8 mouse cellular contexts compared by ENCODE assay signal in genomic region chr5:125139669-125140068, GRCm38 (mm10). TPM values are rescaled to one million over a fixed set of nuclear protein-coding genes. Genes with fewer than 3 reads are reported as not detected.
DNase-seq lines count a peak whose midpoint lies in the region; ATAC-seq and TF ChIP-seq lines count a peak whose summit lies in the region.

No protein-coding gene starts in this region.

- intact Hi-C loops in heart, adult 2 months (cut with DNase I), result loop anchor here (2.0 kb wide), 1 partner anchor 19 kb away; no protein-coding TSS in a partner anchor
- intact Hi-C loops in heart, postnatal 36 days (cut with DNase I), result loop anchor here (2.0 kb wide), 1 partner anchor 33 kb away; no protein-coding TSS in a partner anchor
- intact Hi-C loops in gastrocnemius, postnatal 14 days (cut with DNase I; ENCODE audit: low total_unique reads), result no loop called here

- 0 out of 2 replicates have a peak, but pooled peaks have one; percentile 2 for TF ChIP-seq EP300 in heart, adult 2 months (IDR thresholded peaks at IDR 0.05; ENCODE audit: insufficient read depth, low read depth, low read length)
- no peak for TF ChIP-seq EP300 in liver, postnatal 0 days (IDR thresholded peaks at IDR 0.05; ENCODE audit: low read depth)

- H3K36me3 ChIP-seq in heart, adult 2 months (ENCODE audit: control insufficient read depth, insufficient read depth, low read length), result no peaks in the 10 kb centered on the region
- H3K36me3 ChIP-seq in C2C12 (ENCODE audit: control insufficient read depth, insufficient read depth), result no peaks in the 10 kb centered on the region
- H3K36me3 ChIP-seq in heart, embryonic 16.5 days (ENCODE audit: control insufficient read depth, insufficient read depth), result no peaks in the 10 kb centered on the region
- H3K36me3 ChIP-seq in liver, postnatal 0 days (replicated peaks; ENCODE audit: insufficient read depth, low read length), result no peaks in the 10 kb centered on the region

- H3K4me2 ChIP-seq in heart, embryonic 16.5 days (ENCODE audit: low read depth, low read length), result peak overlapping the region; percentile 68
- peak overlapping the region; percentile 50; the same call in 1 of the 2 replicates for H3K4me2 ChIP-seq in liver, postnatal 0 days (ENCODE audit: low read depth, low read length)

- H3K9ac ChIP-seq in heart, adult 2 months (ENCODE audit: low read depth, low read length), result peak overlapping the region; percentile 65
- H3K9ac ChIP-seq in heart, embryonic 16.5 days (ENCODE audit: low read length), result peak overlapping the region; percentile 66
- no peak overlapping the region for H3K9ac ChIP-seq in liver, postnatal 0 days (replicated peaks)

- H3K27ac ChIP-seq in heart, adult 2 months, result peak overlapping the region; percentile 98
- H3K27ac ChIP-seq in heart, embryonic 16.5 days (ENCODE audit: low read length), result peak overlapping the region; percentile 93
- 0 out of 2 replicates have a peak overlapping the region, but pooled peaks have one; percentile 83 for H3K27ac ChIP-seq in liver, postnatal 0 days (ENCODE audit: low read depth)

- DNase-seq in heart, adult 2 months, result no peak
- DNase-seq in heart, postnatal 36 days, result no peak
- DNase-seq in liver, postnatal 0 days, result no peak
- DNase-seq in gastrocnemius, postnatal 14 days, result no peak
- DNase-seq in right cerebral cortex, adult 18-20 months, result no peak

- peak overlapping the region; percentile 60; the same call in 1 of the 2 replicates for H3K4me3 ChIP-seq in heart, adult 2 months
- H3K4me3 ChIP-seq in C2C12 (ENCODE audit: insufficient read depth, poor library complexity, severe bottlenecking), result peak overlapping the region; percentile 42
- peak overlapping the region; percentile 45 for H3K4me3 ChIP-seq in heart, embryonic 16.5 days (ENCODE audit: low read length)
- no peak overlapping the region for H3K4me3 ChIP-seq in liver, postnatal 0 days (ENCODE audit: low read depth, low read length)

- ATAC-seq in heart, embryonic 16.5 days (replicated peaks; ENCODE audit: extremely low read depth, insufficient read depth, low FRiP score), result no peak
- no peak for ATAC-seq in liver, postnatal 0 days
- no peak for ATAC-seq in activated CD4-positive, CD25-positive, alpha-beta regulatory T cell, adult 4 months

- WGBS in heart, adult 2 months, result 55% methylated on average over 5 of the region's 5 CpGs
- WGBS in heart, embryonic 16.5 days, result 64% methylated on average over 5 of the region's 5 CpGs
- WGBS in liver, postnatal 0 days (ENCODE audit: insufficient replicate concordance), result 81% methylated on average over 5 of the region's 5 CpGs

- peaks cover 47% of the 10 kb centered on the region for H3K4me1 ChIP-seq in heart, adult 2 months (ENCODE audit: control insufficient read depth, insufficient read depth, low read length)
- H3K4me1 ChIP-seq in heart, embryonic 16.5 days (ENCODE audit: control insufficient read depth, insufficient read depth, low read length), result peaks cover 84% of the 10 kb centered on the region
- H3K4me1 ChIP-seq in liver, postnatal 0 days (ENCODE audit: insufficient read depth), result peaks cover 43% of the 10 kb centered on the region

- no peaks in the 10 kb centered on the region for H3K27me3 ChIP-seq in heart, adult 2 months (ENCODE audit: control insufficient read depth, insufficient read depth, low read length)
- H3K27me3 ChIP-seq in C2C12 (ENCODE audit: control insufficient read depth, insufficient read depth, insufficient read length), result no peaks in the 10 kb centered on the region
- H3K27me3 ChIP-seq in heart, embryonic 16.5 days (ENCODE audit: control insufficient read depth, insufficient read depth, low read length), result no peaks in the 10 kb centered on the region
- H3K27me3 ChIP-seq in liver, postnatal 0 days (ENCODE audit: insufficient read depth, low read length), result no peaks in the 10 kb centered on the region

- H3K9me3 ChIP-seq in heart, embryonic 16.5 days (replicated peaks; ENCODE audit: control insufficient read depth, low read length), result no peaks in the 10 kb centered on the region
- no peaks in the 10 kb centered on the region for H3K9me3 ChIP-seq in liver, postnatal 0 days (ENCODE audit: low read length)

- no peak for TF ChIP-seq CTCF in heart, adult 2 months (IDR thresholded peaks at IDR 0.05)
- TF ChIP-seq CTCF in C2C12 (IDR thresholded peaks at IDR 0.05; ENCODE audit: control insufficient read depth, insufficient read depth, insufficient read length), result no peak
- no peak for TF ChIP-seq CTCF in liver, postnatal 0 days (IDR thresholded peaks at IDR 0.05; ENCODE audit: low read depth)

- H3K79me3 ChIP-seq in C2C12 (ENCODE audit: low read depth), result peaks cover 74% of the 10 kb centered on the region

- H3K79me2 ChIP-seq in heart, adult 2 months (replicated peaks; ENCODE audit: control insufficient read depth, insufficient read depth, low read length), result peaks cover 7% of the 10 kb centered on the region
- peaks cover 92% of the 10 kb centered on the region for H3K79me2 ChIP-seq in C2C12 (ENCODE audit: control insufficient read depth, insufficient read depth)

- TF ChIP-seq POLR2A in heart, adult 2 months (IDR thresholded peaks at IDR 0.05; ENCODE audit: insufficient read depth, low read depth, low read length), result no peak

- peak overlapping the region; percentile 74 for H3ac ChIP-seq in C2C12 (ENCODE audit: control insufficient read depth, insufficient read length, low read depth)

TF ChIP-seq in C2C12, 6 proteins besides CTCF, POLR2A, EP300 and RAD21:
- TF ChIP-seq FOSL1 (IDR thresholded peaks at IDR 0.05; ENCODE audit: insufficient read depth, low read length, poor library complexity, severe bottlenecking), result no peak
- no peak for TF ChIP-seq MYOD1 (IDR thresholded peaks at IDR 0.05; ENCODE audit: control insufficient read depth, insufficient read length, low read depth)
- no peak for TF ChIP-seq MYOG (IDR thresholded peaks at IDR 0.05; ENCODE audit: control insufficient read depth, extremely low read depth, insufficient read length)
- TF ChIP-seq CEBPB (IDR thresholded peaks at IDR 0.05; ENCODE audit: low read depth), result no peak
- no peak for TF ChIP-seq MAX (IDR thresholded peaks at IDR 0.05)
- no peak for TF ChIP-seq USF1 (IDR thresholded peaks at IDR 0.05; ENCODE audit: low read depth)

RNA-seq across cellular contexts. Expression of gene Ncor2, which starts 39.4 kb away (rescaled TPM):
- total RNA-seq in heart, adult 2 months (2021), result 10 to 100 TPM; 73.5 to 77.5 TPM
- 27.9 and 39.1 TPM in 2 replicates for polyA plus RNA-seq in heart, adult 2 months (2012; rRNA removed)
- 10 to 100 TPM; 70.5 to 74.8 TPM for total RNA-seq in heart, postnatal 36 days (2021)
- polyA plus RNA-seq in C2C12 (2012; fragmentation: generic; extraction: Trizol), result 91.1 TPM
- 17.6 and 19.1 TPM in 2 replicates for polyA plus RNA-seq in heart, embryonic 16.5 days (2015; fragmentation: Nextera tagmentation; extraction: Ambion mirVana)
- polyA plus RNA-seq in liver, postnatal 0 days (2015; fragmentation: Nextera tagmentation; extraction: Ambion mirVana), result 3.1 and 3.4 TPM in 2 replicates
- 1 to 10 TPM; 2.9 to 8.0 TPM for polyA plus RNA-seq in activated CD4-positive, CD25-positive, alpha-beta regulatory T cell, adult 4 months (2017; shearing (Covaris generic))
- 10 to 100 TPM; 85.9 to 97.7 TPM for total RNA-seq in gastrocnemius, postnatal 14 days (2021)
